Mouse (Mus musculus): Measurements from ENCODE around the gene Camk1.

DNA sequence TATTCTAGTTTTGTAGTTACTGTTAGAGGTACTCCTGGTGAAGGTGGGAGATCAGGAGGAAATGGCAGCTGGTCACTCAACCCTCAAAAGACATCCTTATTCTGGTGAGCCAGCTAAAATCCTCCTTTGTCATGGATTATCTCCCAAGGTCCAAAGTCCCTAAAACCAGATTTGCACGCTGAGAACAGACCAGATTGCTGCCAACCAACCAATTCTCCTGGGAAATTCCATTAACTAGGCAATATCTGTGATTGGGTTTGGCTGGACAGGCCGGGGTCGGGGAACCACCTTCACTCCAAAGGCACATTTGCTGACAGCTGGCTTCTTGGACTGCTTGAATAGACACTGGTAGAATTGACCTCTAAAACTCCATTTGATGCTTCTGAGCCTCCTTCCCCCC, 46.9 kb upstream of the Camk1 start:
- TF ChIP-seq CTCF (IDR thresholded peaks at IDR 0.05; ENCODE audit: control insufficient read depth, insufficient read depth, low read length) (no peak), POLR2A (IDR thresholded peaks at IDR 0.05; ENCODE audit: borderline replicate concordance, control insufficient read depth, low read depth, low read length) (no peak)

Data from bone marrow, adult 2 months (tissue).